Mouse (Mus musculus): ENCODE results near the gene Drd3. TPM values are rescaled to one million over a fixed set of nuclear protein-coding genes. Genes with fewer than 3 reads are reported as not detected.

Gene Drd3
- polyA plus RNA-seq, 1 experiment from 2014 or later, result not detected

- Histone ChIP-seq H3K4me3 (replicated peaks) (no peak overlapping the region), H3K4me2 (no peak overlapping the region), H3K27ac (no peak overlapping the region), H3K4me1 (no peaks in the 10 kb centered on the region), H3K9me3 (replicated peaks) (no peaks in the 10 kb centered on the region), H3K27me3 (no peaks in the 10 kb centered on the region), H3K9ac (no peak overlapping the region), H3K36me3 (no peaks in the 10 kb centered on the region)
- 34% methylated on average over 4 of the region's 4 CpGs for WGBS
- ATAC-seq (replicated peaks; ENCODE audit: low FRiP score), result no peak
Measured at GRCm38 (mm10) chr16:43737933-43738332, 15.9 kb upstream of the Drd3 start.

GRCm38 (mm10) chr16:43740936-43741335 lies 12.9 kb upstream of the Drd3 start:
- no peaks in the 10 kb centered on the region for H3K27me3 ChIP-seq
- ATAC-seq (replicated peaks; ENCODE audit: low FRiP score), result no peak

GRCm38 (mm10) chr16:43748424-43748823 lies 5.4 kb upstream of the Drd3 start:
- H3K4me3 ChIP-seq (replicated peaks), result no peak overlapping the region
- no peak for ATAC-seq (replicated peaks; ENCODE audit: low FRiP score)
- H3K4me1 ChIP-seq, result no peaks in the 10 kb centered on the region
- WGBS, result 69% methylated on average over 2 of the region's 2 CpGs
- H3K4me2 ChIP-seq, result no peak overlapping the region
- no peak overlapping the region for H3K27ac ChIP-seq
- H3K9ac ChIP-seq, result no peak overlapping the region
- H3K9me3 ChIP-seq (replicated peaks), result no peaks in the 10 kb centered on the region
- H3K27me3 ChIP-seq, result no peaks in the 10 kb centered on the region
- H3K36me3 ChIP-seq, result no peaks in the 10 kb centered on the region

More at GRCm38 (mm10) chr16:43740936-43741335, 12.9 kb upstream of the Drd3 start:
- no peaks in the 10 kb centered on the region for H3K4me1 ChIP-seq
- H3K9me3 ChIP-seq (replicated peaks), result no peaks in the 10 kb centered on the region
- H3K36me3 ChIP-seq, result no peaks in the 10 kb centered on the region
- H3K27ac ChIP-seq, result no peak overlapping the region
- H3K9ac ChIP-seq, result no peak overlapping the region
- no peak overlapping the region for H3K4me2 ChIP-seq
- no peak overlapping the region for H3K4me3 ChIP-seq (replicated peaks)
- WGBS, result 80% methylated on average over 2 of the region's 2 CpGs

- no peak overlapping the region for H3K4me3 ChIP-seq (replicated peaks)
- 86% methylated on average over 8 of the region's 8 CpGs for WGBS
- no peak overlapping the region for H3K27ac ChIP-seq
- H3K36me3 ChIP-seq, result no peaks in the 10 kb centered on the region
- no peaks in the 10 kb centered on the region for H3K27me3 ChIP-seq
- no peak for ATAC-seq (replicated peaks; ENCODE audit: low FRiP score)
- no peak overlapping the region for H3K4me2 ChIP-seq
- H3K9ac ChIP-seq, result no peak overlapping the region
- H3K4me1 ChIP-seq, result no peaks in the 10 kb centered on the region
- no peaks in the 10 kb centered on the region for H3K9me3 ChIP-seq (replicated peaks)
Measured at GRCm38 (mm10) chr16:43752900-43753299, 926 bp upstream of the Drd3 start.

- Histone ChIP-seq H3K36me3 (no peaks in the 10 kb centered on the region), H3K27me3 (no peaks in the 10 kb centered on the region), H3K4me1 (no peaks in the 10 kb centered on the region), H3K4me2 (no peak overlapping the region), H3K27ac (no peak overlapping the region), H3K9ac (no peak overlapping the region), H3K9me3 (replicated peaks) (no peaks in the 10 kb centered on the region), H3K4me3 (replicated peaks) (no peak overlapping the region)
- ATAC-seq (replicated peaks; ENCODE audit: low FRiP score), result no peak
- WGBS, result 80% methylated on average over 3 of the region's 3 CpGs
Measured at GRCm38 (mm10) chr16:43772358-43772757, 18.5 kb downstream of the Drd3 start.

- Histone ChIP-seq H3K4me3 (replicated peaks) (no peak overlapping the region), H3K27me3 (no peaks in the 10 kb centered on the region), H3K4me1 (no peaks in the 10 kb centered on the region), H3K27ac (no peak overlapping the region), H3K36me3 (no peaks in the 10 kb centered on the region), H3K9me3 (replicated peaks) (no peaks in the 10 kb centered on the region), H3K4me2 (no peak overlapping the region), H3K9ac (no peak overlapping the region)
- WGBS, result 89% methylated on average over 1 of the region's 1 CpGs
- no peak for ATAC-seq (replicated peaks; ENCODE audit: low FRiP score)
Measured at GRCm38 (mm10) chr16:43772766-43773165, 18.9 kb downstream of the Drd3 start.

GRCm38 (mm10) chr16:43773506-43773905 lies 19.7 kb downstream of the Drd3 start:
- Histone ChIP-seq H3K27me3 (no peaks in the 10 kb centered on the region), H3K4me1 (no peaks in the 10 kb centered on the region), H3K9ac (no peak overlapping the region), H3K4me2 (no peak overlapping the region), H3K4me3 (replicated peaks) (no peak overlapping the region), H3K27ac (no peak overlapping the region), H3K36me3 (no peaks in the 10 kb centered on the region), H3K9me3 (replicated peaks) (no peaks in the 10 kb centered on the region)
- 81% methylated on average over 4 of the region's 4 CpGs for WGBS
- ATAC-seq (replicated peaks; ENCODE audit: low FRiP score), result no peak

- Histone ChIP-seq H3K9ac (no peak overlapping the region), H3K4me2 (no peak overlapping the region), H3K9me3 (replicated peaks) (no peaks in the 10 kb centered on the region), H3K27me3 (no peaks in the 10 kb centered on the region), H3K27ac (no peak overlapping the region), H3K36me3 (no peaks in the 10 kb centered on the region), H3K4me3 (replicated peaks) (no peak overlapping the region), H3K4me1 (no peaks in the 10 kb centered on the region)
- WGBS, result 88% methylated on average over 3 of the region's 3 CpGs
- no peak for ATAC-seq (replicated peaks; ENCODE audit: low FRiP score)
Measured at GRCm38 (mm10) chr16:43776886-43777285, 23.1 kb downstream of the Drd3 start.

- Histone ChIP-seq H3K27me3 (no peaks in the 10 kb centered on the region), H3K4me1 (peaks cover 31% of the 10 kb centered on the region), H3K9ac (no peak overlapping the region), H3K36me3 (no peaks in the 10 kb centered on the region), H3K9me3 (replicated peaks) (no peaks in the 10 kb centered on the region), H3K4me3 (replicated peaks) (no peak overlapping the region), H3K27ac (peak overlapping the region; percentile 80), H3K4me2 (no peak overlapping the region)
- ATAC-seq (replicated peaks; ENCODE audit: low FRiP score), result no peak
- 45% methylated on average over 4 of the region's 4 CpGs for WGBS
Measured at GRCm38 (mm10) chr16:43799541-43799940, 45.7 kb downstream of the Drd3 start.

GRCm38 (mm10) chr16:43800119-43800721 lies 46.4 kb downstream of the Drd3 start:
- no peaks in the 10 kb centered on the region for H3K9me3 ChIP-seq (replicated peaks)
- H3K4me1 ChIP-seq, result peaks cover 31% of the 10 kb centered on the region
- peak; percentile 72 for ATAC-seq (replicated peaks; ENCODE audit: low FRiP score)
- 15% methylated on average over 13 of the region's 13 CpGs for WGBS
- no peak overlapping the region for H3K9ac ChIP-seq
- H3K27ac ChIP-seq, result peak overlapping the region; percentile 80
- no peaks in the 10 kb centered on the region for H3K27me3 ChIP-seq
- no peak overlapping the region for H3K4me3 ChIP-seq (replicated peaks)
- no peaks in the 10 kb centered on the region for H3K36me3 ChIP-seq
- peak overlapping the region; percentile 38 for H3K4me2 ChIP-seq

- no peak overlapping the region for H3K9ac ChIP-seq
- peak overlapping the region; percentile 80 for H3K27ac ChIP-seq
- H3K4me1 ChIP-seq, result peaks cover 31% of the 10 kb centered on the region
- no peak for ATAC-seq (replicated peaks; ENCODE audit: low FRiP score)
- 30% methylated on average over 3 of the region's 3 CpGs for WGBS
- H3K4me3 ChIP-seq (replicated peaks), result no peak overlapping the region
- H3K4me2 ChIP-seq, result no peak overlapping the region
- H3K27me3 ChIP-seq, result no peaks in the 10 kb centered on the region
- no peaks in the 10 kb centered on the region for H3K9me3 ChIP-seq (replicated peaks)
- no peaks in the 10 kb centered on the region for H3K36me3 ChIP-seq
Measured at GRCm38 (mm10) chr16:43801137-43801536, 47.3 kb downstream of the Drd3 start.

GRCm38 (mm10) chr16:43801791-43802307 lies 48.0 kb downstream of the Drd3 start:
- 3% methylated on average over 18 of the region's 18 CpGs for WGBS
- Histone ChIP-seq H3K4me1 (peaks cover 31% of the 10 kb centered on the region), H3K9ac (peak overlapping the region; percentile 32; the same call in 1 of the 2 replicates), H3K9me3 (replicated peaks) (no peaks in the 10 kb centered on the region), H3K4me3 (replicated peaks) (peak overlapping the region; percentile 39), H3K27ac (peak overlapping the region; percentile 80), H3K27me3 (no peaks in the 10 kb centered on the region), H3K4me2 (peak overlapping the region; percentile 75), H3K36me3 (no peaks in the 10 kb centered on the region)
- ATAC-seq (replicated peaks; ENCODE audit: low FRiP score), result peak; percentile 91

GRCm38 (mm10) chr16:43802466-43802865 lies 48.6 kb downstream of the Drd3 start:
- Histone ChIP-seq H3K4me3 (replicated peaks) (no peak overlapping the region), H3K9me3 (replicated peaks) (no peaks in the 10 kb centered on the region), H3K27me3 (no peaks in the 10 kb centered on the region), H3K27ac (no peak overlapping the region), H3K36me3 (no peaks in the 10 kb centered on the region), H3K9ac (no peak overlapping the region), H3K4me2 (no peak overlapping the region), H3K4me1 (peaks cover 31% of the 10 kb centered on the region)
- 32% methylated on average over 5 of the region's 5 CpGs for WGBS
- no peak for ATAC-seq (replicated peaks; ENCODE audit: low FRiP score)
